Mouse (Mus musculus): Measurements from ENCODE around the gene Grm5.
A peak's percentile ranks its signal among the peaks of the same experiment; 100 is the strongest.

Gene Grm5

GRCm38 (mm10) chr7:87846082-87846481, 262.1 kb downstream of the Grm5 start:
- no peak for DNase-seq (ENCODE audit: low spot score in 2 of 2)

GRCm38 (mm10) chr7:87925956-87926355, 342.0 kb downstream of the Grm5 start:
- no peak for DNase-seq (ENCODE audit: low spot score in 2 of 2)

GRCm38 (mm10) chr7:87937415-87937814, 353.4 kb downstream of the Grm5 start:
- DNase-seq (ENCODE audit: low spot score in 2 of 2), result no peak

GRCm38 (mm10) chr7:87938265-87938664, 354.3 kb downstream of the Grm5 start:
- DNase-seq (ENCODE audit: low spot score in 2 of 2), result no peak

GRCm38 (mm10) chr7:87950205-87950604, 366.2 kb downstream of the Grm5 start:
- no peak for DNase-seq (ENCODE audit: low spot score in 2 of 2)

GRCm38 (mm10) chr7:87973216-87973615, 389.2 kb downstream of the Grm5 start:
- DNase-seq (ENCODE audit: low spot score in 2 of 2), result no peak

GRCm38 (mm10) chr7:87975041-87975440, 391.1 kb downstream of the Grm5 start:
- no peak for DNase-seq (ENCODE audit: low spot score in 2 of 2)

GRCm38 (mm10) chr7:87983494-87983893, 399.5 kb downstream of the Grm5 start:
- no peak for DNase-seq (ENCODE audit: low spot score in 2 of 2)

GRCm38 (mm10) chr7:88014451-88014850, 430.5 kb downstream of the Grm5 start:
- DNase-seq (ENCODE audit: low spot score in 2 of 2), result no peak

- DNase-seq (ENCODE audit: low spot score in 2 of 2), result no peak
Observed at GRCm38 (mm10) chr7:88027411-88028132, 443.6 kb downstream of the Grm5 start.

- DNase-seq (ENCODE audit: low spot score in 2 of 2), result no peak
Observed at GRCm38 (mm10) chr7:88047366-88047765, 463.4 kb downstream of the Grm5 start.

GRCm38 (mm10) chr7:88054224-88054938, 470.4 kb downstream of the Grm5 start:
- no peak for DNase-seq (ENCODE audit: low spot score in 2 of 2)

GRCm38 (mm10) chr7:88056438-88056837, 472.5 kb downstream of the Grm5 start:
- DNase-seq (ENCODE audit: low spot score in 2 of 2), result no peak

- no peak for DNase-seq (ENCODE audit: low spot score in 2 of 2)
Observed at GRCm38 (mm10) chr7:88091115-88091514, 507.1 kb downstream of the Grm5 start.

GRCm38 (mm10) chr7:88096536-88097107, 512.7 kb downstream of the Grm5 start:
- no peak for DNase-seq (ENCODE audit: low spot score in 2 of 2)

- peak; percentile 44 to 75 for DNase-seq (ENCODE audit: low spot score in 2 of 2)
Observed at GRCm38 (mm10) chr7:88097715-88098114, 513.7 kb downstream of the Grm5 start.

- no peak for DNase-seq (ENCODE audit: low spot score in 2 of 2)
Observed at GRCm38 (mm10) chr7:88116724-88117409, 532.9 kb downstream of the Grm5 start.

- no peak for DNase-seq (ENCODE audit: low spot score in 2 of 2)
Observed at GRCm38 (mm10) chr7:88128080-88128848, 544.3 kb downstream of the Grm5 start.

GRCm38 (mm10) chr7:88129536-88130487, 545.8 kb downstream of the Grm5 start:
- peak; percentile 13 to 61 for DNase-seq (ENCODE audit: low spot score in 2 of 2)

GRCm38 (mm10) chr7:88130488-88130849, 546.5 kb downstream of the Grm5 start:
- no peak for DNase-seq (ENCODE audit: low spot score in 2 of 2)
